Mouse (Mus musculus) neural tube, embryonic 10.5 days (tissue): ENCODE data around the gene Vpreb3.
"Not testable (repeated sequence)": the region's sequence is repeated elsewhere in the genome, so short reads cannot be mapped to it uniquely, and the experiment has no call there.

Source experiments
- DNase-seq: peaks from one replicate; pipeline ENCODE4 v3.0.0-alpha.2; 2017; ENCODE audit warnings: low spot score; ENCODE audit errors: extremely low spot score

The Vpreb3 gene

DNA sequence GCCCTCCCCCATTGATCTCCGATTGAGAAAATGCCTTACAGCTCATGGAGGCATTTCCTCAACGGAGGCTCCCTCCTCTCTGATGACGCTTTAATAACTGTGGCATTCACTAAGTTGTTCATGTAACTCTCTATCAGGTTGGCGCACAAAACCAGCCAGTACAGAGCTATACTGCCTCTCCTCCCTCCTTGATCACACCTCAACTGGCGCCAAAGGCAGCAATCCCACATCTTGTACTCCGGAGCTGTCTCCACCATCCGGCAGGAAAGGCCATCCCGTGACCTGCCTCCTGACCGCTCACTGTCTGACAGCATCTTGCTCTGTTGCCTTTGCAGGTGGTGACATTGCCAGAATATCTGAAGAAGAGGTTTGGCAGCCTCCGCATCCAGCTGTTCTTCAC lies 31.0 kb downstream of the Vpreb3 start:
- no peak for DNase-seq

DNA sequence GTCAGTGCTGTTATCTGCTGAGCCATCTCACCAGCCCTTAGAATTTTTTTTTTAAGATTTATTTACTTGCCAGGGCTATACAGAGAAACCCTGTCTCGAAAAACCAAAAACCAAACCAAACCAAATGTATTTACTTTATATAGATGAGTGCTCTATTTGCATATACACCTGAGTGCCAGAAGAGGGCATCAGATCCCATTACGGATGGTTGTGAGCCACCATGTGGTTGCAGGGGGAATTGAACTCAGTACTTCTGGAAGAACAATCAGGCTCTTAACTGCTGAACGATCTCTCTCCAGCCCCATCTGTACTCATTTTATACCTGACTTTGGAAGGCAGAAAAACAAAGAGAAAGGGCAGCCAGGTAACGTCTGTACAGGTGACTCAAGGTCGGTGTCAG lies 32.4 kb downstream of the Vpreb3 start:
- DNase-seq = no peak

DNA sequence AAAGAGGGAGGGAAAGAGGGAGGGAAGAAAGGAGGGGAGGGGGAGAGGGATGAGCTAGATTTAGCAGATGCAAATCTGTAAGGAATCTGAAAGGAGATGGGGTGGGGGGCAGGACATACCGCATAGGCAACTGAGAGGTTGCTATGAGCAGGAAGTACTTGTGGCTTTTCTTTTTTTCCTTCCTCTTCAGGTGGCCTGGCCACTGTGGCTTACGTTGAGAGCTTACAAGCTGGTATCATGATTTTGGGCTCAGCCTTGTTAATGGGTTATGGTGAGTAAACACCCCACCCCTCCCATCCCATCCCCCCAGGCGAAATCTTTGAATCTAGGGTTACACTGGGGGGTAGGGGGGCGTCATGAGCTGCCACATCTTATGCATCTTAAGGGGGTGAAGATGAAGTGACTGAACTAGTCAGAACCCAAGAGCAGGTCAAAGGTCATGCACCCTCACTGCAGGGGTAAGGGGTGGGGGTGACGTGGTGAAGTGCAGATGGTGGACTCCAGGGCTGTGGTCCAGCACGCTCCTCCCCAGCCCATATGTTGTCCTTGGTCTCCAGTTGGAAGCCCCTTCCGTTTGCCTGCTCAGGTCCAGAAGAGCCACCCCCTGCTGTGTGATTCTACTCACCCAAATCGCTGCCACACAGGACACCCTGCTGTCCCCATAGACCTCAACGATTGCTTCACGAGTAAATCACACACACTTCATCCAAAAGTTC lies 35.4 kb downstream of the Vpreb3 start:
- no peak for DNase-seq

DNA sequence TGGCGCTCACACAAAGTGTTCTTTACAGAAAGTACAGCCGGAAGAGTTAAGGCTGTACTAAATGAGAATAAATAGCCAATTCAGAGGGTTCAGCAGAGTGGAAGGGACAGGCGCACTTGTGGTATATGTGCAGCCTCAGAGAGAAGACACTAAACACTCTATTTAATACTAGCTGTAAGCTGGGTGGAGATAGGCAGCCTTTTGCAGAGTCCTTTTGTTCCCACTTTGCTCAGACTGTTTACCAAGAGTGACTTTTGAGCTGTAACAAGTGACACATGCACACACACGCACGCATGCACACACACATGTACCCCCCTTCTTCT lies 35.9 kb downstream of the Vpreb3 start:
- DNase-seq = no peak

DNA sequence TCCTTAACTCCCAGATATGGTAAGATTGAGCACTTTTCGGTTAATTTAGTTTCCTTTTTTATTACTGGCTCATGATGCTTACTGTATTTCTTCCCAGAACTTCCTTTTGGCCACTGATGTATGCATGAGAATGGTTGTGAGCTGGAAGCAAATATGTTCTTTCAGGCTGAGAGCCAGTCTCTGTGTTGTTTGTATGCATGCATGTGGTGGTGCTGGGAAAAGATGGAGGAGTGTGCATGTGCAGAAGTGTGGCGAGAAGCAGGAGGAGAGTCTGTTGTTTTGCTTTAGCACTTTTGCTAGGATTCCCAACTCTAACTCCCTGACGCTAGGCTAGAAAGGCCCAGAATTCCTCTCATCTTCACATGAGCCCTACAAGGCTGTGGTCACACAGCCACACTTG lies 36.6 kb downstream of the Vpreb3 start:
- DNase-seq = no peak

GRCm38 (mm10) chr10:75990430-75991042 lies 47.7 kb downstream of the Vpreb3 start:
- no peak for DNase-seq

DNA sequence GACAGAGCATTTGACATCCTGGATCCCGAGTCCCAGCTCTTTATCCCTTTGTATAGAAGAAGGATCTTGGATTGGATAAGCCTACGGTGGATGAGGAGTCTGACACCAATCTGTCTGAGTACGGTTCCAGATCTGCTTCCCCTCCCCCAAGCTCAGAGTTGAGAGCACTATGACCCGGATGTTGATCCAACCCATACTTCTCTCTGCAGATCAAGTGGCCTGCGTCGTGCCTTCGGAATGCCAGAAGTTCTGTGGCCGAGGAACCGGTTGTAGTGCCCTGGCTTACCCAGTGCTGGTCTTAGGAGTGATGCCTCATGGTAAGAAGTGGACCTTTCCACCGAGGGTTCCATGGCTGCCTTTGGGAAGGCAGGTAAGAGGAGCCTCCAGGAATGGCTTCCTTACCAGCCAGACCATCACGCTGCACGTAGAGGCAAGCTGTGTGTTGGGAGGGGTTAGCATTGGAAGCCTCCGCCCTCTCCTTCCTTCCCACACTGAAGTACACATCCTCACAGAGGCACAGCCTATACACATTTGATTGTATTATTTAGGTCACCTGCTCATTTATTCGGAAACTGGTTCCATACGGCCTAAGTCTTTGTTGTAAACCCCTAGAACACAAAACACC lies 50.9 kb downstream of the Vpreb3 start:
- DNase-seq = no peak

- not testable (repeated sequence) for DNase-seq
Measured at GRCm38 (mm10) chr10:75994531-75995210, 51.8 kb downstream of the Vpreb3 start.

DNA sequence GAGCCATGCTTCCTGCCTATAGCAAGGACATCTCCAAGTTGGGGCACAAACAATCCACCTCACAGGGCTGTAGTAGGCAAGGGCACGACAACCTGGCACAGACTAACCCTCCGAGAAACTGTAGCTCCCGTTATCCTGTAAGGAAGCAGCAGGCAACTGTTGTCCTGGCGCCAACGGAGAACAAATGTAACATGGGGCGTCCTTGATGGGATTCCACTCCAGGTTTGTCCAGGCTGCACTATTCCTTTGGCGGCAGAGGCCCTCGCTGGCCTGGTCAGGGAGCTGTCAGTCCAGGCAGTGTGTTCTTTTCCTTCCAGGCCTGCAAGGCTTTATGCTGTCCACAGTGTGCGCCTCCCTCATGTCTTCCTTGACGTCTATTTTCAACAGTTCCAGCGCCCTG lies 52.6 kb downstream of the Vpreb3 start:
- no peak for DNase-seq

DNA sequence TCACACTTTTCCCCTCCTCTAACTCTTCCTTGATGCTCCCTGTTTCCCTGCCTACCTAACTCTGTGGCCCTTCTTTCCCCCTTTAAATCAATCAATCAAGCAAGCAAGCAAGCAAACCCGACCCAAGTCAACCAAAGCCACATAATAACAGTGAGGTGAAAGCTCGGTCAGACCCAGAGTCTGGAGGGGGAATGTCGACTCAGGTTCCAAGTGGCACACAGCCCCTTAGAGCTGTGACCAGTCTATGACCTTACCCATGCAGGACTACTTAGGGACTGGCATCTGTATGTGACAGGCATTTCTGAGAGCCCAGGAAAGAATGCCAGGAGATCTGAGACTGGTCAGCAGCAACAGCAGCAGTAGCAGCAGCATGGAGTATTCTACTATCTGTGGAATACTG lies 53.5 kb downstream of the Vpreb3 start:
- DNase-seq = no peak
